ENCODE assay signal across 20 mouse cellular contexts in genomic region chr4:120819871-120820270, GRCm38 (mm10). TPM values are rescaled to one million over a fixed set of nuclear protein-coding genes. Genes with fewer than 3 reads are reported as not detected.
DNase-seq lines count a peak whose midpoint lies in the region; TF ChIP-seq lines count a peak whose summit lies in the region.
"Had no signal": no experiment of that assay in that cellular context is flagged by ENCODE, and none has a peak within 500 bp of the region (broad histone marks: within the 10 kb centered on the region; RNA-seq: fewer than 3 reads in every experiment).

No protein-coding gene starts in this region.

- H3K4me3 ChIP-seq in kidney, adult 2 months (ENCODE audit: insufficient read depth, low read depth, low read length), result no peak overlapping the region
- H3K4me3 ChIP-seq in CH12.LX (replicated peaks in 1 of 3; ENCODE audit: low read depth in 2 of 3, low read length in 2 of 3, poor library complexity in 1 of 3) (no peak overlapping the region), myocyte (no peak overlapping the region)
- H3K4me3 ChIP-seq: embryonic facial prominence, embryonic 12.5 days; forebrain, embryonic 12.5 days; heart, embryonic 12.5 days; hindbrain, embryonic 12.5 days had no signal

- H3K36me3 ChIP-seq in kidney, adult 2 months (ENCODE audit: control insufficient read depth, insufficient read depth, low read length), result no peaks in the 10 kb centered on the region
- H3K36me3 ChIP-seq in CH12.LX (replicated peaks in 1 of 2; ENCODE audit: control insufficient read depth in 1 of 2, insufficient read depth in 1 of 2, low read length in 1 of 2), result peaks cover 0 to 3% of the 10 kb centered on the region in 2 experiments
- H3K36me3 ChIP-seq in myocyte (ENCODE audit: control insufficient read depth, insufficient read depth), result no peaks in the 10 kb centered on the region
- H3K36me3 ChIP-seq: embryonic facial prominence, embryonic 12.5 days; forebrain, embryonic 12.5 days; hindbrain, embryonic 12.5 days had no signal

- H3K9me3 ChIP-seq in CH12.LX (replicated peaks; ENCODE audit: low read length), result no peaks in the 10 kb centered on the region
- H3K9me3 ChIP-seq: embryonic facial prominence, embryonic 12.5 days; forebrain, embryonic 12.5 days; heart, embryonic 12.5 days; hindbrain, embryonic 12.5 days had no signal

- TF ChIP-seq EP300 in CH12.LX (IDR thresholded peaks at IDR 0.05; ENCODE audit: low read length), result peak; percentile 21; the same call in 1 of the 2 replicates

- peaks cover 84% of the 10 kb centered on the region for H3K79me2 ChIP-seq in CH12.LX (replicated peaks; ENCODE audit: control insufficient read depth, extremely low read depth, insufficient read depth, poor library complexity, severe bottlenecking)
- H3K79me2 ChIP-seq in myocyte (ENCODE audit: control insufficient read depth, insufficient read depth), result peaks cover 95% of the 10 kb centered on the region

- WGBS in kidney, adult 2 months, result 82% methylated on average over 2 of the region's 2 CpGs

- dilution Hi-C loops in CH12.LX (cut with MboI; ENCODE audit: extremely low pct_ligation_motif_present, extremely low pct_unique_long_range_greater_than_20kb, low sequenced_read_pairs), result no loop called here

- no peak for TF ChIP-seq POLR2A in kidney, adult 2 months (IDR thresholded peaks at IDR 0.05; ENCODE audit: low read depth, low read length)
- TF ChIP-seq POLR2A in CH12.LX (IDR thresholded peaks at IDR 0.05; ENCODE audit: low read depth, low read length) (no peak), myocyte (IDR thresholded peaks at IDR 0.05; ENCODE audit: insufficient read length, low read depth) (no peak)

- intact Hi-C loops in heart, postnatal 10 days (cut with DNase I), result no loop called here

- in situ Hi-C loops in CH12.LX (cut with MboI; ENCODE audit: low pct_ligation_motif_present, low pct_unique_long_range_greater_than_20kb, low sequenced_read_pairs), result no loop called here

- peak overlapping the region; percentile 55 for H3K4me2 ChIP-seq in CH12.LX (ENCODE audit: insufficient read depth, low read depth, poor library complexity, severe bottlenecking)
- peak overlapping the region; percentile 5 for H3K4me2 ChIP-seq in myocyte (ENCODE audit: low read depth)
- H3K4me2 ChIP-seq: embryonic facial prominence, embryonic 12.5 days; forebrain, embryonic 12.5 days; heart, embryonic 12.5 days; hindbrain, embryonic 12.5 days had no signal

- no peak for TF ChIP-seq CTCF in kidney, adult 2 months (conservative IDR thresholded peaks at IDR 0.05; ENCODE audit: insufficient read depth, insufficient read length, low read depth, low read length)
- no peak for TF ChIP-seq CTCF in CH12.LX (conservative IDR thresholded peaks at IDR 0.05 in 1 of 2, IDR thresholded peaks at IDR 0.05 in 1 of 2; ENCODE audit: low read depth in 2 of 2, low read length in 2 of 2)

- no peak for DNase-seq in kidney, adult 2 months
- DNase-seq in kidney, postnatal 10 days, result no peak
- DNase-seq in 3T3-L1 (ENCODE audit: low read depth, low spot score) (peak; percentile 44), CH12.LX (ENCODE audit: extremely low read depth) (peak; percentile 56)
- no peak for DNase-seq in spleen, postnatal 4 days (ENCODE audit: low spot score in 2 of 2)
- DNase-seq in heart, postnatal 10 days, result no peak
- DNase-seq: adrenal gland, postnatal 10 days; B cell, adult 2 months; cerebellum, adult 11-12 months; cerebellum, adult 9-10 months; cerebellum, postnatal 25 days; forebrain, postnatal 0 days; gastrocnemius, postnatal 14 days; heart, postnatal 4 days had no signal

- H3K27ac ChIP-seq in kidney, adult 2 months (ENCODE audit: insufficient read depth, low read depth, low read length), result peak overlapping the region; percentile 45
- peak overlapping the region; percentile 53 for H3K27ac ChIP-seq in CH12.LX (ENCODE audit: insufficient read depth, low read depth)
- H3K27ac ChIP-seq: embryonic facial prominence, embryonic 12.5 days; forebrain, embryonic 12.5 days; hindbrain, embryonic 12.5 days had no signal

- H3ac ChIP-seq in myocyte (ENCODE audit: control insufficient read depth, insufficient read length), result no peak overlapping the region

- no peak overlapping the region for H3K9ac ChIP-seq in CH12.LX (ENCODE audit: insufficient read depth, low read depth)
- H3K9ac ChIP-seq: embryonic facial prominence, embryonic 12.5 days; forebrain, embryonic 12.5 days; forebrain, postnatal 0 days; heart, embryonic 12.5 days; hindbrain, embryonic 12.5 days had no signal

- peaks cover 50% of the 10 kb centered on the region for H3K4me1 ChIP-seq in kidney, adult 2 months (ENCODE audit: control insufficient read depth, insufficient read depth, low read length)
- peaks cover 14 to 83% of the 10 kb centered on the region in 2 experiments for H3K4me1 ChIP-seq in CH12.LX (ENCODE audit: control insufficient read depth in 1 of 2, insufficient read depth in 2 of 2)

- no peaks in the 10 kb centered on the region for H3K27me3 ChIP-seq in kidney, adult 2 months (replicated peaks; ENCODE audit: control insufficient read depth, insufficient read depth, low read length)
- H3K27me3 ChIP-seq in CH12.LX (replicated peaks) (no peaks in the 10 kb centered on the region), myocyte (ENCODE audit: control insufficient read depth, insufficient read depth, insufficient read length) (no peaks in the 10 kb centered on the region)
- H3K27me3 ChIP-seq: embryonic facial prominence, embryonic 12.5 days; forebrain, embryonic 12.5 days; heart, embryonic 12.5 days; hindbrain, embryonic 12.5 days had no signal

- TF ChIP-seq RAD21 in CH12.LX (IDR thresholded peaks at IDR 0.05; ENCODE audit: low read depth, low read length), result no peak

TF ChIP-seq in CH12.LX, 34 proteins besides CTCF, POLR2A, EP300 and RAD21 (continues in another document):
- no peak for TF ChIP-seq MAZ (IDR thresholded peaks at IDR 0.05; ENCODE audit: low read depth, low read length)
- peak; percentile 43; the same call in 1 of the 2 replicates for TF ChIP-seq JUND (conservative IDR thresholded peaks at IDR 0.05; ENCODE audit: low read depth, low read length)
- TF ChIP-seq CHD1 (IDR thresholded peaks at IDR 0.05; ENCODE audit: low read depth, low read length), result no peak
- no peak for TF ChIP-seq TCF12 (IDR thresholded peaks at IDR 0.05; ENCODE audit: low read depth, low read length)
- no peak for TF ChIP-seq ZC3H11A (IDR thresholded peaks at IDR 0.05; ENCODE audit: low read depth, low read length)
- no peak for TF ChIP-seq NELFE (IDR thresholded peaks at IDR 0.05; ENCODE audit: low read depth, low read length)
- TF ChIP-seq BHLHE40 (IDR thresholded peaks at IDR 0.05; ENCODE audit: low read depth, low read length), result no peak
- TF ChIP-seq ZMIZ1 (IDR thresholded peaks at IDR 0.05; ENCODE audit: low read depth, low read length), result no peak
- TF ChIP-seq IRF4 (IDR thresholded peaks at IDR 0.05; ENCODE audit: low read depth, low read length), result peak; percentile 39; the same call in 1 of the 2 replicates
- TF ChIP-seq JUN (IDR thresholded peaks at IDR 0.05; ENCODE audit: insufficient read depth, low read depth, low read length), result peak; percentile 20; the same call in 1 of the 2 replicates
- no peak for TF ChIP-seq RCOR1 (conservative IDR thresholded peaks at IDR 0.05; ENCODE audit: low read depth, low read length)
- no peak for TF ChIP-seq UBTF (IDR thresholded peaks at IDR 0.05; ENCODE audit: low read depth, low read length)
- no peak for TF ChIP-seq GABPA (IDR thresholded peaks at IDR 0.05; ENCODE audit: insufficient replicate concordance, low read depth, low read length)
- no peak for TF ChIP-seq KAT2A (IDR thresholded peaks at IDR 0.05; ENCODE audit: insufficient replicate concordance, low read length)
- TF ChIP-seq ETS1 (conservative IDR thresholded peaks at IDR 0.05; ENCODE audit: low read depth, low read length), result no peak
- no peak for TF ChIP-seq TBP (conservative IDR thresholded peaks at IDR 0.05; ENCODE audit: low read depth, low read length)

TF ChIP-seq in myocyte, 11 proteins besides CTCF, POLR2A, EP300 and RAD21:
- TF ChIP-seq CEBPB (IDR thresholded peaks at IDR 0.05; ENCODE audit: insufficient read depth, poor library complexity, severe bottlenecking), result no peak
- TF ChIP-seq TCF12 (IDR thresholded peaks at IDR 0.05; ENCODE audit: insufficient read depth, poor library complexity, severe bottlenecking), result no peak
- no peak for TF ChIP-seq E2F4 (IDR thresholded peaks at IDR 0.05; ENCODE audit: insufficient read depth)
- TF ChIP-seq MYOD1 (IDR thresholded peaks at IDR 0.05; ENCODE audit: control insufficient read depth in 1 of 3, insufficient read length in 2 of 3, low read depth in 2 of 3), result no peak
- TF ChIP-seq MYOG (IDR thresholded peaks at IDR 0.05; ENCODE audit: control insufficient read depth in 1 of 3, insufficient read depth in 1 of 3, insufficient read length in 2 of 3, low read depth in 2 of 3), result no peak
- TF ChIP-seq POLR2AphosphoS2 (IDR thresholded peaks at IDR 0.05; ENCODE audit: insufficient read length, low read depth), result no peak
- TF ChIP-seq REST (IDR thresholded peaks at IDR 0.05; ENCODE audit: insufficient read depth, insufficient read length), result no peak
- TF ChIP-seq MAX (IDR thresholded peaks at IDR 0.05; ENCODE audit: low read depth), result no peak
- TF ChIP-seq TCF3 (IDR thresholded peaks at IDR 0.05; ENCODE audit: insufficient read length, low read depth), result no peak
- TF ChIP-seq USF1 (IDR thresholded peaks at IDR 0.05; ENCODE audit: low read depth), result no peak
- no peak for TF ChIP-seq SRF (IDR thresholded peaks at IDR 0.05; ENCODE audit: control insufficient read depth, insufficient read length, low read depth)

RNA-seq across cellular contexts. Expression of gene Nfyc, which starts 11.5 kb away (rescaled TPM):
- polyA plus RNA-seq in kidney, adult 2 months (2012; rRNA removed), result 218 and 287 TPM in 2 replicates
- total RNA-seq in CH12.LX (2012; rRNA removed) (33.6 and 39.9 TPM in 2 replicates), CH12.LX (2014; rRNA removed) (36.7 and 41.0 TPM in 2 replicates)
- polyA plus RNA-seq in CH12.LX (2012; ENCODE audit: insufficient read length, low read depth) (44.4 and 51.1 TPM in 2 replicates), myocyte (2012; fragmentation: generic; extraction: Trizol) (44.3 TPM)
- 10 to 100 TPM; 75.4 to 78.0 TPM for total RNA-seq in heart, postnatal 10 days (2021)

RNA-seq across cellular contexts. Expression of gene Rims3, which starts 34.7 kb away (rescaled TPM):
- polyA plus RNA-seq in kidney, adult 2 months (2012; rRNA removed), result 0.27 and 0.39 TPM in 2 replicates
- 0.04 and 0.17 TPM in 2 replicates for total RNA-seq in CH12.LX (2012; rRNA removed)
- total RNA-seq in CH12.LX (2014; rRNA removed), result 0.05 TPM in 1 of 2 replicates, not detected in the other
- polyA plus RNA-seq in CH12.LX (2012; ENCODE audit: insufficient read length, low read depth), result 0.08 and 0.13 TPM in 2 replicates
- 0.02 TPM for polyA plus RNA-seq in myocyte (2012; fragmentation: generic; extraction: Trizol)
- total RNA-seq in heart, postnatal 10 days (2021), result under 1 TPM; 0.10 to 0.17 TPM
- total RNA-seq: MEL had no signal

Comparison
In these comparisons a context has a peak if more than half of its experiments do, and no peak if none do; other contexts are left out.
1. DNase-seq: peak in 3T3-L1 (single experiment) and CH12.LX (single experiment); none in kidney, adult 2 months (single experiment), kidney, postnatal 10 days (single experiment), spleen, postnatal 4 days (0 of 2) and heart, postnatal 10 days (0 of 2).